Mouse (Mus musculus) midbrain, embryonic 16.5 days (tissue): Measurements from ENCODE around the gene Mbd5. TPM values are rescaled to one million over a fixed set of nuclear protein-coding genes. Genes with fewer than 3 reads are reported as not detected.

ENCODE experiments used
- ATAC-seq: fragments of 200-750 bp; cut with Nextera tagmentation; 2 replicates; pipeline ENCODE4 v1.8.0; 2017; ENCODE audit warnings: moderate TSS enrichment
- H3K27ac ChIP-seq: fragments of 300-500 bp; sonication (generic); 2 replicates; pipeline ENCODE4 v1.5.1; 2014; ENCODE audit warnings: mild to moderate bottlenecking, low read length, mixed read lengths
- H3K27me3 ChIP-seq: fragments of 300-500 bp; sonication (generic); 2 replicates; pipeline ENCODE4 v1.6.1; 2014; ENCODE audit warnings: low read depth, low read length, mixed read lengths; ENCODE audit not compliant: control insufficient read depth, insufficient read depth
- H3K36me3 ChIP-seq: fragments of 300-500 bp; sonication (generic); 2 replicates; pipeline ENCODE4 v1.6.1; 2014; ENCODE audit warnings: mild to moderate bottlenecking, low read length, moderate library complexity, mixed read lengths; ENCODE audit not compliant: control insufficient read depth, insufficient read depth
- H3K4me1 ChIP-seq: fragments of 300-500 bp; sonication (generic); 2 replicates; pipeline ENCODE4 v1.6.1; 2014; ENCODE audit warnings: mild to moderate bottlenecking, low read length, mixed read lengths; ENCODE audit not compliant: control insufficient read depth, insufficient read depth
- H3K4me2 ChIP-seq: fragments of 300-500 bp; sonication (generic); 2 replicates; pipeline ENCODE4 v1.6.1; 2014; ENCODE audit warnings: mild to moderate bottlenecking, low read length, mixed read lengths
- H3K4me3 ChIP-seq: fragments of 300-500 bp; sonication (generic); 2 replicates; pipeline ENCODE4 v1.5.1; 2014; ENCODE audit warnings: low read depth, mild to moderate bottlenecking, low read length, moderate library complexity, mixed read lengths
- H3K9ac ChIP-seq: fragments of 300-500 bp; sonication (generic); 2 replicates; pipeline ENCODE4 v1.6.1; 2014; ENCODE audit warnings: low read depth, low read length, mixed read lengths
- H3K9me3 ChIP-seq: fragments of 300-500 bp; sonication (generic); replicated peaks from 2 replicates; pipeline ENCODE4 v1.6.1; 2014; ENCODE audit warnings: mild to moderate bottlenecking, low read length, mixed read lengths; ENCODE audit not compliant: control insufficient read depth, poor library complexity, severe bottlenecking
- WGBS: fragments of 180-500 bp; shearing (Covaris S2); extraction: QIAGEN DNeasy Blood & Tissue Kit; methylation state at CpG from one replicate; pipeline ENCODE4 v1.1.7; 2014; 5-methylcytosine and 5-hydroxymethylcytosine counted together
- polyA plus RNA-seq: library from polyadenylated mRNA; unstranded; fragments of >200 nt; fragmentation: Nextera tagmentation; extraction: Ambion mirVana; gene quantifications from 2 replicates; pipeline ENCODE4 v1.2.1, GENCODE M21; 2015

Mbd5 gene
- polyA plus RNA-seq, 1 experiment from 2014 or later, result 32.4 TPM

DNA sequence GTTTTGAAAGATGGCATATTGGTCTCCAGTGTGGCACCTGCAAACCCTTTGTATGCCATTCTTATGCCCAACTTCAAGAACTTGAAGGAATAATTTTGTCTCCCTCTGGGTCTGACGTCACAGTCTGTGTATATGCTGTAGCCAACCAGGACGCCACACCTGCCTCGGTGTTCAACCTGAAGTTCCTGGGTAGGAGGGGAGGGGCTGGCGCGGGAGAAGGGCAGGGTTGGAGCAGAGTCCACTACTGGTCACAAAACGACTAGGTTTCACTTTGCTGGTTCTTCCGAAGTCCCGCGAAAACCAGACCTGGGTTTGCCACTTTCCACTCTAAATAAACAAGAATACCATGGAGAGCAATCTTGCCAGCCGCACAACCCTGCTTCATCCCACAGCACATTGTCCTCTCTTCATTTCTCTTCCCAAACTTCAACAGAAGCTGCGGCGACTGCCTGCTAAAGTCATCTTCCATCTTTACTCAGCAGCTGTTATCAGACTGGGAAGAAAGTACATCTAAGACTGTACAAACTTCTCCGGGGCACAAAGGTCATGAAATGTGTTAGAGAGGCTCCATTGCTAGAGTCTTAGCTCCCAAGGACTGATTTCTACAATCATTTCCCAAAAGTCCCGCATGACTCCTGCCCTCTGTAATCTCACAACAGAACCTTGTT, 417.7 kb downstream of the Mbd5 start:
- H3K27me3 ChIP-seq, result no peaks in the 10 kb centered on the region
- H3K27ac ChIP-seq, result no peak overlapping the region

DNA sequence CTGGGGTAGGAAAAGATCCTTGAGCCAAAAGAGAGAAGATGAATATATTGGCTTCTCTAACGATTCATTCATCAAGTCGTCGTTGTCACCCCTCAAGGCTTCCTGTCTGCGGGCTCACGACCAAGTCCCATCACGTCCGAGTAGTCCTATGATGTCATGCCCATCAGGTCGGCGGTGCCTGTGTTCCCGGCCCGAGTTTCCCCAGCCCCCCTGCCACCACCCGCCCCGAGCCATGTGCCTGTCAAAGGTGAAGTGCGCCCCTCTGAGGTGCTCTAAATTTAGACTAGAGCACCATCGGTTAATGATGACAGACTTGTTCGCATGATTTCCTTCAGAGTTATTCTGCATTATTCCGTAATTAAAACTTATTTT, 418.2 kb downstream of the Mbd5 start:
- Histone ChIP-seq H3K4me1 (no peaks in the 10 kb centered on the region), H3K9me3 (no peaks in the 10 kb centered on the region), H3K9ac (no peak overlapping the region), H3K27ac (no peak overlapping the region), H3K4me2 (no peak overlapping the region), H3K27me3 (no peaks in the 10 kb centered on the region), H3K4me3 (no peak overlapping the region), H3K36me3 (no peaks in the 10 kb centered on the region)
- WGBS, result 87% methylated on average over 17 of the region's 17 CpGs
- no peak for ATAC-seq

More for the DNA sequence above, 417.7 kb downstream of the Mbd5 start:
- ATAC-seq, result no peak
- no peak overlapping the region for H3K4me2 ChIP-seq
- H3K9ac ChIP-seq, result no peak overlapping the region
- no peaks in the 10 kb centered on the region for H3K4me1 ChIP-seq
- WGBS, result 91% methylated on average over 14 of the region's 14 CpGs
- H3K36me3 ChIP-seq, result no peaks in the 10 kb centered on the region
- no peaks in the 10 kb centered on the region for H3K9me3 ChIP-seq
- H3K4me3 ChIP-seq, result no peak overlapping the region

DNA sequence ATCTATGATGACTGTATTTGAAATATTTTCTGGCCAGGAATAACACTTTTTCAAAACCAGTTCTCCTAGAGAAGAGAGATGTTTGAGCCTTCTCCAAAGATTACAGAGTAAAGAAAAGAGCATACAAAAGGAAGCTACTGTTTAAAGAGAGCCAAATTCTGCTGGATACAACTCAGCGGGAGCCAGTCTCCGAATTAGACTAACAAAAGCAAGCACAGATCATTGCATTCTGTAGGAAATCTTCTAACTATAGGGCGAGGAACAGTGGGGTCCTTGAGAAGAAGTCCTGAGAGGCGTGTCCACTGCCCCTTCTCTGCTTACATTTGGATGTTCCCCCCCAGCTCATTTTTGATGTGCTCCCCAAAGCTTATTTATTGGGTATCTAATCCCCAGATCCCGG, 422.3 kb downstream of the Mbd5 start:
- no peaks in the 10 kb centered on the region for H3K4me1 ChIP-seq
- H3K36me3 ChIP-seq, result no peaks in the 10 kb centered on the region
- WGBS, result 37% methylated on average over 5 of the region's 5 CpGs
- no peak overlapping the region for H3K27ac ChIP-seq
- H3K9me3 ChIP-seq, result no peaks in the 10 kb centered on the region
- no peak for ATAC-seq
- no peak overlapping the region for H3K4me2 ChIP-seq
- H3K9ac ChIP-seq, result no peak overlapping the region
- H3K27me3 ChIP-seq, result no peaks in the 10 kb centered on the region
- no peak overlapping the region for H3K4me3 ChIP-seq

DNA sequence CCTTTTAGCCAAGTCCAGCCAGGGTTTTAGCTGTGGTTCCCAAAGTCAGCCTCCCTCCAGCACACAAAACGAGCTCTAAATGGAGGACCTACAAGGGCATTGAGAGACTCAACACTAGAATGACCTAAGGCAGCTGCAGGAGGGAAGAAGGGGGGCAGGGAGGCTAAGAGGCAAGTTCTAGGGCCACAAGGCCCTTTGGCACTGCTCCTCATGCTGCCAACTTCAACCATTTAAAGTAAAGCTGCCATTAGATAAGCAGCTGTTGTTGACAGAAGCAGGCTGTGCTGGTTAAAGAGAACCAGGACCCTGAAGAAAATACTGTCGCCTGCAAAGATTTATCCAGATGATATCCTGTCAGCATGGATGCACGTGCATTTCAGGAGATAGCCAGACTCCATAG, 423.3 kb downstream of the Mbd5 start:
- no peak for ATAC-seq
- 63% methylated on average over 3 of the region's 3 CpGs for WGBS
- no peaks in the 10 kb centered on the region for H3K27me3 ChIP-seq
- H3K4me1 ChIP-seq, result no peaks in the 10 kb centered on the region
- H3K27ac ChIP-seq, result no peak overlapping the region
- no peaks in the 10 kb centered on the region for H3K9me3 ChIP-seq
- no peaks in the 10 kb centered on the region for H3K36me3 ChIP-seq
- no peak overlapping the region for H3K4me3 ChIP-seq
- no peak overlapping the region for H3K4me2 ChIP-seq
- no peak overlapping the region for H3K9ac ChIP-seq

Other genes starting within 250 kb of the Mbd5 start
- 45.7 and 52.8 TPM in 2 replicates for gene Acvr2a, start 135.4 kb upstream of the Mbd5 start, polyA plus RNA-seq
- 89.1 and 89.8 TPM in 2 replicates for gene Orc4, start 769 bp downstream of the Mbd5 start, polyA plus RNA-seq